Mouse (Mus musculus): ENCODE data around the gene Map1s. TPM values are rescaled to one million over a fixed set of nuclear protein-coding genes. Genes with fewer than 3 reads are reported as not detected.
"Not testable (repeated sequence)": the region's sequence is repeated elsewhere in the genome, so short reads cannot be mapped to it uniquely, and the experiment has no call there.

The Map1s gene
- polyA plus RNA-seq, 1 experiment from 2014 or later = 30.9 TPM

DNA sequence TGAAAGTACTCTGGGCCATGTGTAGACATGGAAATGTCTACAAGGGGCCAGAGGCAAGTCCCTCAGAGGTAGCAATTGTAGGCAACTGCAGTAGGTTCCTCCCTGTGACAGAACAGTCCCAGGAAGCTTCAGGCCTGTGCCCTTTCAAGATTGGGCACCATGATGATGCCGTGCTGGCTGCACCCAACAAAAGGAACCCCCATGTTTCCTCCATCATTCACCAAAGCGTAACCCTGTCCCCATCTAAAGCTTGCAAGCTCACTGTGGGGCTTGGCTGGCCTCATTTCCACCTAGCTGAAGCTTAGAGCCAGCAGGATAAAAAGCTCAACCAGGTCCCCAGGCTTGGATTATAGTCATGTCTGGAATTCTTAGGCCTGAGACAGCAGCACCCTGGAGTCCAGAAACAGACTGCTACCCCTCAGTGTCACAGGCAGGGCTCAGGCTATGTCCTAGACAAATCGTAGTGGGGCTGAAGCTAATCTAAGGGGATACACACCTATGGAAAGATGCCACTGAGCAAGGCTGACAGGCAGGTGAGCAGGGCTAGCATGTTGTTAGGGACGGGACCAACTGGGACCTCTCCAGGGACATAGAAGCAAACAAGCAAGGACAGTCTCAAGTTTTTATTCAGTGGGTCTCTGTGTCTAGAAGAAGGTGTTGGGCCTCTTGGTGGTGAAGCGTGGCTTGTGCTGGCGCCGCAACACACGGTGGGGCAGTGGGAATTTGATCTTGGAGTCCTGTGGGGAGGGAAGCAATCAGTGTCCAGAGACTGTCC is 10.8 kb upstream of the Map1s start:
- Histone ChIP-seq H3K27me3 (replicated peaks) (peaks cover 45% of the 10 kb centered on the region), H3K36me3 (peaks cover 35% of the 10 kb centered on the region), H3K4me3 (peak overlapping the region; percentile 82), H3K4me2 (peak overlapping the region; percentile 84; the same call in 1 of the 2 replicates), H3K27ac (peak overlapping the region; percentile 74), H3K9me3 (replicated peaks) (no peaks in the 10 kb centered on the region), H3K9ac (peak overlapping the region; percentile 91; the same call in 1 of the 2 replicates), H3K4me1 (peaks cover 52% of the 10 kb centered on the region)
- WGBS (ENCODE audit: insufficient replicate concordance) = 84% methylated on average over 8 of the region's 8 CpGs
- ATAC-seq = no peak

- WGBS (ENCODE audit: insufficient replicate concordance) = 65% methylated on average over 24 of the region's 24 CpGs
- peaks cover 52% of the 10 kb centered on the region for H3K4me1 ChIP-seq
- peak overlapping the region; percentile 84 for H3K4me2 ChIP-seq
- not testable (repeated sequence) for H3K9me3 ChIP-seq (replicated peaks); ATAC-seq
- peak overlapping the region; percentile 74 for H3K27ac ChIP-seq
- H3K9ac ChIP-seq = peak overlapping the region; percentile 91
- H3K36me3 ChIP-seq = peaks cover 35% of the 10 kb centered on the region
- peak overlapping the region; percentile 82 for H3K4me3 ChIP-seq
- peaks cover 37% of the 10 kb centered on the region for H3K27me3 ChIP-seq (replicated peaks)
These were observed 10.0 kb upstream of the Map1s start for GRCm38 (mm10) chr8:70895571-70896259.

- WGBS (ENCODE audit: insufficient replicate concordance) = 1% methylated on average over 25 of the region's 25 CpGs
- Histone ChIP-seq H3K36me3 (peaks cover 35% of the 10 kb centered on the region), H3K27me3 (replicated peaks) (peaks cover 30% of the 10 kb centered on the region), H3K9ac (peak overlapping the region; percentile 91), H3K9me3 (replicated peaks) (no peaks in the 10 kb centered on the region), H3K4me3 (peak overlapping the region; percentile 82), H3K4me2 (peak overlapping the region; percentile 84), H3K4me1 (peaks cover 48% of the 10 kb centered on the region), H3K27ac (peak overlapping the region; percentile 74)
- no peak for ATAC-seq
These were observed 9.3 kb upstream of the Map1s start for GRCm38 (mm10) chr8:70896316-70897020.

GRCm38 (mm10) chr8:70897021-70897680 is 8.6 kb upstream of the Map1s start, which contains the start of gene Rpl18a:
Gene Rpl18a (minus strand): TSS chr8:70897412.
- WGBS (ENCODE audit: insufficient replicate concordance) = under 1% methylated on average over 60 of the region's 60 CpGs
- Histone ChIP-seq H3K4me2 (peak within 1 kb of the TSS; percentile 84), H3K9me3 (replicated peaks) (no peaks in the 10 kb centered on the region), H3K9ac (peak within 1 kb of the TSS; percentile 91), H3K27ac (peak within 1 kb of the TSS; percentile 88), H3K4me3 (peak within 1 kb of the TSS; percentile 82), H3K4me1 (peaks cover 41% of the 10 kb centered on the region), H3K27me3 (replicated peaks) (peaks cover 24% of the 10 kb centered on the region), H3K36me3 (peaks cover 35% of the 10 kb centered on the region)
- peak; percentile 94 for ATAC-seq

DNA sequence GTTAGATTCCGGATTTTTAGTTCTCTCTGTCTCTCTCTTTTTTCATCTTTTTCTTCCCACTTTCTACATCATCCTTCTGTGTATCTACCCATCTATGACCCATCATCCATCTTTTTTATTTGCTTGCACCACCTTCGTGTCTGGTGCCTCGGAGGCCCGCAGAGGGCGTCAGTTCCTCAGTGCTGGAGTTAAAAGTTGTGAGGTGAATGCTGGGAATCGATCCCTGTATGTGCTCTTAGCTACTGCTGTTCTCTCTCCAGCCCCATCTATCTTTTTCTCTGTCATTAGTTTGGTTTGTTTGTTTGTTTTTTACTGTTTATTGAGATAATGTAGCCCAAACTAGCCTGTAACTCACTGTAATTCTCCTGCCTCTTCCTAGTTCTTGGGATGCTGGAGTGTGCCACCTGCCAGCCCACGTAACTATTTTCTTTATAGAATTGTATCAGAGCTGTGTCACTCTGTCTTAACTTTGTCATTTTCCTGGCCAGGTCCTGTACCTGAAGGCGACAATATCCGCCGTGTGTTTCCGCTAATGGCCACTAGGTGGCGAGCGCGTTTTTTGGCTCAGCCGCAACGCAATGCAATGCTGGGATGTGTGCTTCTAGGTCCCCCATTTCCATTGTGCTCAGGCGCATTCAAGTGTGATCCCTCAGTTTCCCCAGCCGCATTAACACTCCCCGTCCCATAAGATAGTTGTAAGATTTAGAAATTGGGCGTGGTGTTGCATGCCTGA is 7.9 kb upstream of the Map1s start:
- ATAC-seq = peak; percentile 42
- no peaks in the 10 kb centered on the region for H3K9me3 ChIP-seq (replicated peaks)
- H3K4me3 ChIP-seq = peak overlapping the region; percentile 82
- under 1% methylated on average over 20 of the region's 20 CpGs for WGBS (ENCODE audit: insufficient replicate concordance)
- H3K27ac ChIP-seq = peak overlapping the region; percentile 88
- peak overlapping the region; percentile 79 for H3K9ac ChIP-seq
- H3K36me3 ChIP-seq = peaks cover 35% of the 10 kb centered on the region
- peak overlapping the region; percentile 76 for H3K4me2 ChIP-seq
- H3K27me3 ChIP-seq (replicated peaks) = peaks cover 22% of the 10 kb centered on the region
- H3K4me1 ChIP-seq = peaks cover 34% of the 10 kb centered on the region

DNA sequence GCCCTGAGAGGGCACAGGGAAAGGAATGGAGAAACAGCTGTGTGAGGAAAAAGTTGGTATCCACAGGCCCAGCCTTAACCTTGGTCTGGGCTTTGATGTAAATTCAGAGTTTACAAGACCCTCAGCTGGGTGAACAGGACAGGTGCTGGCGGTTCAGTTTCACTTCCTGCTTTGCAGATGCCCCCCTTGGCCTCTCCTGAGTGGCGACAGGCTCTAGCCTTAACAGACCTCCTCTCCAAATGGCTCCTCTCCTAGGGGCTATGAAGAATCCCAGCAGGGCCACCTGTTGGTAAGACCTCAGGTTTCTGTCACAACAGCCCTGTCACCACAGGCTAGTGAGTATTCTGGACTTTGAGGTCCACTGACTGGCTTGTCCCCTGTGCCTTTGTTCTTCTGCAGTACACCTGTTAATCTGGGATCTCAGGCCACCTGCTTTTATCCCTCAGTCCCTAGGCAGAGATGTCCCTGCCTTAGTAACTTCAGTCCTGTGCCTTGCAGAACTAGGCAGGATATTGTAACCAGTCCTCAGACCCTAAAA is 7.0 kb upstream of the Map1s start:
- H3K27ac ChIP-seq = no peak overlapping the region; the same call in 1 of the 2 replicates

DNA sequence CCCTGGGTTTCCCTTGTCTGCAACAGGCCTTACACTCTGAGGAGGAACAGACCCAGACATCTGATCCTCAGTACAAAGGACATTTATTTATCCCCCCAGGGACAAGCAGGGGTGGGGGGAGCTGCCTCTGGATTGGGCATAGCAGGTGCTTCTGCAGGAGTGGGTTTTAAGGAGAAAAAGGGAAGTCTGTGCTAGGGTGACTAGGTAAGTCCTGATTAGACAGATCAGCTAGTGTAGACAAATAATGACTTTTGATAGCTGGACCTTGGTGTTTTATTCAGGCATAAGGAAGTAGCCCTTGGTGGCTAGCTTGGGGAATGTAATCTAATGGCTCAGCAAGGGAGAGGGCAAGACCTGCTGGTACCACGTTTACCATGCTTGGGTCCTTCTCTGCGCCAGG is 6.5 kb upstream of the Map1s start:
- no peak overlapping the region; the same call in 1 of the 2 replicates for H3K27ac ChIP-seq
- H3K4me3 ChIP-seq = no peak overlapping the region
- H3K9ac ChIP-seq = no peak overlapping the region
- no peaks in the 10 kb centered on the region for H3K9me3 ChIP-seq (replicated peaks)
- H3K27me3 ChIP-seq (replicated peaks) = peaks cover 8% of the 10 kb centered on the region; the same call in 1 of the 2 replicates
- peaks cover 34% of the 10 kb centered on the region for H3K4me1 ChIP-seq
- 72% methylated on average over 2 of the region's 2 CpGs for WGBS (ENCODE audit: insufficient replicate concordance)
- peaks cover 23% of the 10 kb centered on the region for H3K36me3 ChIP-seq
- ATAC-seq = no peak
- H3K4me2 ChIP-seq = no peak overlapping the region

More for the DNA sequence above, 7.0 kb upstream of the Map1s start:
- Histone ChIP-seq H3K4me2 (peak overlapping the region; percentile 76), H3K36me3 (peaks cover 28% of the 10 kb centered on the region), H3K4me3 (no peak overlapping the region), H3K9ac (peak overlapping the region; percentile 79; the same call in 1 of the 2 replicates), H3K9me3 (replicated peaks) (no peaks in the 10 kb centered on the region), H3K27me3 (replicated peaks) (peaks cover 13% of the 10 kb centered on the region), H3K4me1 (peaks cover 29% of the 10 kb centered on the region)
- no peak for ATAC-seq
- whole genome bisulfite sequencing (ENCODE audit: insufficient replicate concordance) = 44% methylated on average over 2 of the region's 2 CpGs

GRCm38 (mm10) chr8:70900872-70901387 is 4.8 kb upstream of the Map1s start:
- Histone ChIP-seq H3K9ac (no peak overlapping the region), H3K36me3 (peaks cover 6% of the 10 kb centered on the region), H3K27ac (no peak overlapping the region), H3K4me2 (no peak overlapping the region), H3K4me3 (no peak overlapping the region), H3K27me3 (replicated peaks) (peaks cover 6% of the 10 kb centered on the region; the same call in 1 of the 2 replicates), H3K4me1 (peaks cover 38% of the 10 kb centered on the region), H3K9me3 (replicated peaks) (no peaks in the 10 kb centered on the region)
- 56% methylated on average over 2 of the region's 2 CpGs for WGBS (ENCODE audit: insufficient replicate concordance)
- no peak for ATAC-seq

- Histone ChIP-seq H3K4me2 (no peak overlapping the region), H3K9ac (no peak overlapping the region), H3K9me3 (replicated peaks) (no peaks in the 10 kb centered on the region), H3K27me3 (replicated peaks) (peaks cover 6% of the 10 kb centered on the region; the same call in 1 of the 2 replicates), H3K4me1 (peaks cover 42% of the 10 kb centered on the region), H3K27ac (no peak overlapping the region), H3K36me3 (no peaks in the 10 kb centered on the region), H3K4me3 (no peak overlapping the region)
- ATAC-seq = no peak
- 51% methylated on average over 5 of the region's 5 CpGs for WGBS (ENCODE audit: insufficient replicate concordance)
These were observed 3.5 kb upstream of the Map1s start for GRCm38 (mm10) chr8:70902211-70902610.

GRCm38 (mm10) chr8:70903112-70903511 is 2.6 kb upstream of the Map1s start:
- Histone ChIP-seq H3K4me1 (peaks cover 51% of the 10 kb centered on the region), H3K9me3 (replicated peaks) (no peaks in the 10 kb centered on the region), H3K9ac (no peak overlapping the region), H3K4me2 (no peak overlapping the region), H3K27me3 (replicated peaks) (peaks cover 6% of the 10 kb centered on the region; the same call in 1 of the 2 replicates), H3K27ac (no peak overlapping the region), H3K36me3 (no peaks in the 10 kb centered on the region), H3K4me3 (no peak overlapping the region)
- no peak for ATAC-seq
- 51% methylated on average over 4 of the region's 4 CpGs for WGBS (ENCODE audit: insufficient replicate concordance)

Data from liver, embryonic 12.5 days (tissue).